Mouse (Mus musculus): ENCODE measurements at regions not wholly inside any gene's neighbourhood (a gene's known extent, or its start where the extent isn't known, plus 50 kb on each side); places are given as distances from the start of the nearest gene placed in this dataset.
"Not testable (repeated sequence)": the region's sequence is repeated elsewhere in the genome, so short reads cannot be mapped to it uniquely, and the experiment has no call there.

DNA sequence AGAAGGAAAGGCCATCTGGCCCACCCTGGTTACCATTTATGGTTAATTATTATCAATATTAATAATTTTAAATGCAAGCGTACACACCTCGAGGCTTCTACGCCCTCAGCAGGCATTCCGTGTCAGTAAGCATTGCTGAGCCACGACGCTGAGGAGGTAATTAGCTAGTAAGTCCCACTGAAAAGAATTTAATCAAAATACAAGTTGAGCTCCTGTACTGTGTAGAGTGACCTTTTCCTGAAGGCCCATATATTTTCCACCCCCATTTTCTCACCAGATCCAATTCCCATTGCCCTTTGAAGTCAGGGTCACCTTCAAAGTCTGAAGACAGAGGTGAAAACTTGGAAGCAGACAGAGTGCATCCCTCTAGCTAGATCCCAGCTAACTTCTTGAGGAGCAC lies 179.8 kb downstream of the Gxylt1 start:
- DNase-seq (ENCODE audit: inconsistent age in 2 of 2, low spot score in 1 of 2): peak in 1 of 2 experiments; percentile 29

DNA sequence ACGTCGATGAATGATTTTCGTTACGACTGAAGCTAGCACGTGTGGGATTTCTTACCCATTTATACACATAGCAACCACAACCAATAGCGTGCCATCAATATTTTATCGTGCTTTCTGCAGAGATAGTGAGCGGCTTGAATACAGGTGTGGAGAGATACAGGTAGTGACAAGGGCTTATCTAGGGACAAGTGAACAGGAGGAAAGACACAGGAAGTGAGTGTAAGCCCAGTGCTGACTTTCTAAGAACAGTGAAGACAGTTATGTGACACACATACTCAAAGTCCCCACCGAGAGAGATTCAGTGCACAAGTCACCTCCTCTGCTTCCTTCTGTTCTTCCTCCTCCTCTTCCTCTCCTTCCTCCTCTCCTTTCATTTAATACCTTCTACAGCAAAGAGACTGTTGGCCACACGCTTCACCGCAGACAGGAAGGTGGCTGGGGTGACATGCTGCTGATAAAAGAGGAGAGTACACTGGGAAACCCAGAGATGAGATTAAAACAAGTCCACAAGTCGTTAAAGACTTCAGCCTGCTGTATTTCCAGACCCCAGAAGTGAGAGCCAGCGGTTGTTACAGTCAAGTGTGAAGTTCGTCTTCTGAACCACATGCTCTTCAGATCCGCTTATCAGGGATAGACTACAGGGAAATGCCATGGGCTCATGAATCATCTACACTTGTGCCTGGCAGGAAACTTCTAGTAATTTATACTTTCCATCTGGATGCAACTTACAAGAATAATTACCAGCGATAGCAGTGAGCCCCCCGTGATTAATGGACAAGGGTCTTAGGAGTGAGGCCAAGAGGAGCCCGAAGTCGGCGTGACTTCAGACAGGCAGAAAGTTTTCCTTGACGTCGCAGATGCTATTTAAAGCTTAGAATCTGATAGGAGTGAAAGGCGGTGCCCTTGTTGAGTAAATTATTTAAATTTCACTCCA lies 180.5 kb downstream of the Gxylt1 start:
- DNase-seq (ENCODE audit: inconsistent age in 2 of 2, low spot score in 1 of 2): no peak

DNA sequence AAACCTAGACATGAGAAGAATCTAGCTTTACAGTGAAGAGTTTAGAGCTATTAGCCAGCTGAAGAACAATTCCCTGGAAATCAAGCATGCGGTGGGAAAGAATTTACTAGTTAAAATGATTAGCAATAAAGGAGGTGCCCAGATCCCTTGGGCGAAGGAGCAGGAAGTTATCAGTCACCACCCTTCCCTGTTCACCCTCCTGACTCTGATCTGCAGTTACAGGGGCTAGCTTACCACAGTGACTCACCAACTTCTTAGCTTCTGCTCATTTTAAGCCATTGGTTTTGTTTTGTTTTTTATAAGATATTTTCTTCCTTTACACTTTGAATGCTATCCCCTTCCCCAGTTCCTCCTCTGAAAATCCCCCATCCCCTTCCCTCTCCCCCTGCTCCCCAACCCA lies 183.6 kb downstream of the Gxylt1 start:
- DNase-seq (ENCODE audit: inconsistent age in 2 of 2, low spot score in 1 of 2): no peak

DNA sequence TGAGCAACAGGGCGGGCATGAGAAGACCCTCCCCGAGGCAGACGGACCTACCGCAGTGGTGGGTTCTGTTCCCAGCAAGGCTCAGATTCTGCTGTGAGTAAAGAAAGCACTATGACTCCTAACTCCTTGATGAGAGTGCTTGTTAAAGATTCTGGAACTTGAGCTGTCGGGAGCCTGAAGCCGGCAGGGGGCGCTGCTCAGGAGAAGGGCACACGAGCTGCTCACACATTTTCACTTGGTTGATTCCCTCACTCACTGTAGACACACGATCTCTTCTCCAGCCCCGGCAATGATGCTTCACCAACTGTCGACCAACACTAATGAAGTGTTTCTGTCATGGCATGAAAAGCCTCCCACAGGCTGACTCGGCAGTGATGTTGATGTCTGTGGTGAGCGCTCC lies 185.6 kb downstream of the Gxylt1 start:
- peak; percentile 61 to 88 for DNase-seq (ENCODE audit: inconsistent age in 2 of 2, low spot score in 1 of 2)

DNA sequence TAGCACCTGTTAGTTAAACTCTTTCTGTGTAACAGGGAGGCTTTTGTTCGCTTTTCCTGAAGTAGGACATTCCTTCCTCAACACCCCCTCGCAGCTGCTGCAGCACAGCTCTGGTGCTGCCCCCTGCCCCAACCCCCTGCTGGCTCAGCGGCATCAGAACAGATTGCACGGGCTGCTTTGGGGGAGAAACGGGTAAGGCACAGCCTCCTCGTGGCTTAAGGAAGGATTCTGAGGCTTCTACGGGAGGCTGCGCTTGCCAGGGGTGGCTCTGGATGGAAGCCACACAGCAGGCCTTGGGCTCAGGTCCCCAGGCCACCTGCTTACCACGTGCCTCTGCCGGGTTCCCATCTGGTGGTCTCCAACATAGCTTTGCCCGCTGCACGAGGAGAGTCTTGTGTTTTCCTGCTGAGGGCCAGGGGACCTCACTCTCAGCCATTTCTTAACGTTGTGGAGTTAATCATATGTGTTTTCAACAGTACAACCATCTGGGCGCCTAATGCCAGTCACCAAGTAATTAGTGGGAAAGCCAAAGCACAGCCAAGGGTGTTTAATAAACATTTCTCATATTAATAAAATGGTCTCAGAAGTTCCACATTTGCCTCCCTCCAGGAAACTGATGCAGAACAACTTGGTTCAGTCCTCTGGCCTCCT lies 189.9 kb downstream of the Gxylt1 start:
- DNase-seq (ENCODE audit: inconsistent age in 2 of 2, low spot score in 1 of 2): no peak

DNA sequence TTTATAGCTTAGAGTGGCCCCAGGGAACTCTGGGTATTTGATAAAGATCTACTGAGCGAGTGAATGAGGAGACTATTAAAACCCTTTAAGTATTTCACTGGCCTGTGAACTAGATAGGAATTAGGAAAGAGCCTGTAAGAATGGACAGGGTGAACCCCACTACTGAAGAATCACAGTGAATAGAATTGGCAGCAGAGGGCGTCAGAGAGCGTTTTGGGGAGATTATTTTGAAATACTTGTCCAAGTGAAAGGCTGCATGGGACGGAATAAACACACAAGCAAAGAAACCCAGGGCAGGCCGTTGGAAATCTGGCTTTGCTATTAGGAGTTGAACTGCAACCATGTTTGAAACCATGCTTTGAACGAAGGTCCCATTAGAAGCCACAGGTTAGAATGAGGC lies 200.9 kb downstream of the Gxylt1 start:
- peak in 1 of 2 experiments; percentile 57 for DNase-seq (ENCODE audit: inconsistent age in 2 of 2, low spot score in 1 of 2)

DNA sequence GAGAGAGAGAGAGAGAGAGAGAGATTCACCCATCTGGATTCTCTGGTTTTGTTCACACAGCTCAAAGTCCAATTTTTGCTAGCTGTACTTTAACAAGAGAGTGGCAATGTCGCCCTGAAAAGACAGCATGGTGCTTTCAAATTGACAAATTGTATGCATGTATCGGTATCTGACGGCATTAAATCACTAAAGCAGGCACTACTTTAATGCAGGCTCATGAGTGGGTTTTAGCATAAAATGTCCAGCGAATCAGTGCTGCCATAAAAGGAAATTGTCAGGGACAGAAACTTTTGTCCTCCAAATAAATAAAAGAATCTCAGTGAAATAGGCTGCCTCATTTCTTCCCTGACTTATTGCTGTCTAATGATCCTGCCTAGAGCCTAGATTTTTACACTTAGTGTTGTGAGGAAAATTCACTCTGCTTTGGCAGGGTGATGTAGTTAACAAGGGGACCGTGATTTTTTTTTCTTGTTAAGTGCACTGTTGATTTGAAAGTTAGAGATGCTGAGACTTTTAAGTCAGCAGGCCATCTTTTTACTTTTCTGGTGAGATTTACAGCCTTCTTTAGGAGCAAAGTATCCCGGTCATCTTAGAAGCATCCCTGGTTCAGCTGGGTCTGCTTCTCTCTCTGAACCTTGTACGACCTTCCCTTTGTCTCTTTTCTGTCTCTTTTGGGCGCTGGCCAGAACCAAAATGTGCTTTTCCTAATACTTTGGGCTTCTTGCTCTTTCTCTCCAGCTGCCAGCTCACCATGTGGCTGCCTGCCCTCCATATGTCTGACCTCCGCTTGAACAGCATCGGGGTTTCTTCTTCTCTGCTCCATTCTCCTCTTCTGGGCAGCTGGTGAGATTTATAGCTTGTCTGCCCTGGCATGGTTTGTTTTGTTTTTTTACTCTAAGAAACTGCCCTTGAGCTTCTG lies 212.5 kb downstream of the Gxylt1 start:
- DNase-seq (ENCODE audit: inconsistent age in 2 of 2, low spot score in 1 of 2): peak in 1 of 2 experiments; percentile 19

DNA sequence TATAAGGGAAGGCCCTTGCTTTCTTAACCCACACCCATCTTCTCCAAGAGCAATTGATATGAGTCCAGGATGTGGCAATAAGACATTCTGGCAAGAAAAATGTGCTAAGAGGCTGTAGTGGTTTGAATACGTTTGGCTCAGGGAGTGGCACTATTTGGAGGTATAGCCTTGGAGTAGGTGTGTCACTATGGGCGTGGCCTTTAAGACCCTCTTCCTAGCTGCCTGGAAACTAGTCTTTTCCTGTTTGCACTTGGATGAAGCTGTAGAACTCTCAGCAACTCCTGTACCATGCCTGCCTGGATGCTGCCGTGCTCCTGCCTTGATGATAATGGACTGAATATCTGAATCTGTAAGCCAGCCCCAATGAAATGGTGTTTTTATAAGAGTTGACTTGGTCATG lies 221.5 kb downstream of the Gxylt1 start:
- DNase-seq (ENCODE audit: inconsistent age in 2 of 2, low spot score in 1 of 2): no peak

DNA sequence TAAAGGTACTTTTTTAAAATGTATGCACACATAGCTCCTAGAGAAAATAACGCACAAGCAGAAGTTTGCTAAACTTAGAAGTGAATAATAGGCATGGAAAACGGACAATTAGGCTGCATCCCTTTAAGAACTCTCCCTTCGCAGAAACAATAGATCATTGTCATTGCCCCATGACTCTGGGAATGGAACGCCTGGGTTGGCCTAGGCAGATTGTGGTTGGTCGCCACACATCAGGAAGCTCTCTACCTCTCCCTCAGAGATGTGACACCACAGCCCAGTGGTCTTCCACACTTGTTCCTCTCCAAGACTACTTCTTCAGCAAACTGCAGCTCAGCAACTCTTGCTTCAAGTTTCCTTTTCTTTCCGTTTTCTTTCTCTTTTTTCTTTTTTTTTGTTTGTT lies 247.8 kb downstream of the Gxylt1 start:
- no peak for DNase-seq (ENCODE audit: inconsistent age in 2 of 2, low spot score in 1 of 2)

DNA sequence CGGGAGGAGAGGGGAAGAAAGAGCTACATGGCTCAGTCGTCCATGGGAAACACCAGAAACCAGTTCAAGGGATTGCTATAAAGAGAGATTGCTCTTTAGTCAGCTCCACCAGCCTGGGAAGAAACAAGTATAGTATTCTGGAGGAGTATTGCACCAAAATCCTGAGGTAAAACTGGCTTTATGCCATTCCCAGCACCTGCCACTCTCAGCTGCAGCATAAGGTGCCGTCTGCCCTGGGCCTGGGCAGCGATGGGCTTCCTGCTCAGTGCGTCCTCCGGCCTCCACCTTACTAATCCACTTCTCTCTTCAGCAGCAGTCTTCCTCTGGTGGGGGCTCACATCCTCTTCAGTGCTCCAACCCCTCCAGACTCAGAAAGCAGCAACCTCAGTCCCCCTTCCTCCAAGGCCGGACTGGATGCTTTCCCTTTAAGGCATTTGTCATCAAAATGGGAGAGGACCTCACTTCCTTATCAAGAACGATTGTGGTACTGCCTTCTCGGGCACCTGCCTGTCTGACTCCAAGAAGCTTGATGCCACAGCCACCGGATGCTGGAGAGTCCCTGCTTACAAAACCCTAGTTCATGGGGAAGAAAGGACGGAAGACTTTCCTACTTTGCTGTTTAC lies 248.4 kb downstream of the Gxylt1 start:
- DNase-seq (ENCODE audit: inconsistent age in 2 of 2, low spot score in 1 of 2): no peak

DNA sequence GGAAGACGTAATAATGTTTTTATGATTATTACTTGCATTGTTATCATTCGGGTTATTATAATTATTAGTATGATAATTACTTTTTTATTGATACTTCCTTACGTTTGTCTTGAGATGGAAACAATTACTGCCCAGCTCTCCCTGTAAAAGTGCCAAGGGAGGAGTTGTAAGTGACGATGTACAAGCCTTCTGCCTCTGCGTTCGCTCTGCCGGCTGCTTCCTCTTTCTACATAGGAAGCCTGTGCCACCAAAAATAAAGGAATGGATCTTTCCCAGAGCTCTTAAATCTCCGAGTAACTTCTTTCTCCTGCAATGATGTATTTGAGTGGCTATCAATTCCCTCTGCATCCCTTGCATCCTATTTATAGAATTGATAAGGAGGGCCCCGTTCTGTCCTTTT lies 249.2 kb downstream of the Gxylt1 start:
- no peak for DNase-seq (ENCODE audit: inconsistent age in 2 of 2, low spot score in 1 of 2)

DNA sequence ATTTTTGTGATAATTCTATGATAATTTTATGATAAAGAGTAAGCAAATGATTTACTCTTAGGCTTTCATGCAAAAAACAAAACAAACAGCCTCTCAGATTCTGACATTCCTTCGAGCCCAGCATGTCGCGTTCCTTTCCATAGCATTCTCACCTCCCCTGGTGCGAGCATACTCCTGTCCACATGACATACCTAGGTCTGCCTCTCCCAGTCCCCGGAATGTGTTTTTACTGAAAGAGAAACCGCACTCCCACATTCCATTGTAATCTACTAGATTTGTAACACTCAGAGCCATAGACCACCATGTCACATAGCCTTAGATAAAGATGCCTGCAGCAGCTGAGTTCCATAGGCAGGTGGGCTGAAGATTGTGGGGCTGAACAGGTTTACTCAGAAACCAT lies 250.8 kb downstream of the Gxylt1 start:
- DNase-seq (ENCODE audit: inconsistent age in 2 of 2, low spot score in 1 of 2): no peak

DNA sequence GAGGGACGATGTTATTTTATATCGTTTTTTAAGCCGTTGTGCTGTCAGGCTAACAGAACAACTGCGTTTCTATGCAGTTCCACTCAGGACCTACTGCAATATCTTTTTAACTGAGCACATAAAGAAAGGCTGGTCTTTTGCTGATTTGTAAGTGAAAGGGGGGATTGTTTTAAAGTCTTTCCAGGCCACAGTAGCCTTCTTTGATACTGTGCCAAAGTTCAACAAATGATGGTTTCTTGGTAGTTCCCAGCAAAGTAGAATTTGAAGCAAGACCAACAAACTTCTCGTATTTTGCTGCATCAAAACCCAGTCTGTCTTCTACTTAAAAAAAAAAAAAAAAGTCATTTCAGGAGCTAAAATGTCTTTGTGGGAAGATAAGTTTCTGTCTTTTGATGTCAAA lies 263.8 kb downstream of the Gxylt1 start:
- no peak for DNase-seq (ENCODE audit: inconsistent age in 2 of 2, low spot score in 1 of 2)

DNA sequence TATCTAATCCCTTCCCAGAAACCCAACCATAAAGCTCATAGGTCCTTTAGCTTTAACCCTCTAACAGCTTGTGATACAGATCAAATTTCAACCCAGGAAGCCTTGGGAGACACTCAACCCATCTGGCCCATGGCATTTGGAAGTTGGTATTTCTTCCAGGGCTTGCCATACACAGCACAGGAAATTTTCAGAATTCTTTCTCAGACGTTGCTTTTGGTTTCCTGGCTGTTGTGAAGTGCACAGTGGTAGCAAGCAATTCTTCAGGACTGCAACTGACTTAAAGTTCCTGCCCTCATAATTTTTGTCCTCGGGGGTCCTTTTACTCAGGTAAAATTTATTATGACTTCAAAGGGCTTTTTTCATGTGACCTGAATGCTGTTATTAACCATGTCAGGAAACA lies 264.4 kb downstream of the Gxylt1 start:
- DNase-seq (ENCODE audit: inconsistent age in 2 of 2, low spot score in 1 of 2): no peak

DNA sequence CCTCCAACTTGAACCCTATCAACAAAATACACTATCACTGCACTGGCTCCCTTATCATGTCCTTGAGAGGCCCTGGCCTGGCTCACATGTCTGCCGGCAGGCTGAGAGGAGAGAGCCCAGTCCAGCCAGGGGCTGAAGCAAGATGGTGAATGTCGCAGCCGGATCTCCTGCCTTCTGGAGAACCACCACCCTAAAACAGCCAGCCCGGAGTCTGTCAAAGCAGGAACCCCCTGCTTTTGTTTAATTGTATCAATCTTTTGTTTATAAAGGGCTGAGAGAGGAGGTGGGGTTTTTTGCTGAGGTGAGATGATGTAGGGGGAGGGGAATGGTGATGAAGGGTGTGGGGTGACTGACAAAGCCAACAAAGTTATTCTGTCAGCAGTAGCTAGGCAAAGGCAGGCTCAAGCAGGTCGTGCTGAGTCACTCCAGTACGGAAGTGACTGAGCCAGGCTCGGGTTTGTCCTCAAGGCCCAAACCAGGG lies 269.2 kb downstream of the Gxylt1 start:
- DNase-seq (ENCODE audit: inconsistent age in 2 of 2, low spot score in 1 of 2): peak; percentile 68 to 89

DNA sequence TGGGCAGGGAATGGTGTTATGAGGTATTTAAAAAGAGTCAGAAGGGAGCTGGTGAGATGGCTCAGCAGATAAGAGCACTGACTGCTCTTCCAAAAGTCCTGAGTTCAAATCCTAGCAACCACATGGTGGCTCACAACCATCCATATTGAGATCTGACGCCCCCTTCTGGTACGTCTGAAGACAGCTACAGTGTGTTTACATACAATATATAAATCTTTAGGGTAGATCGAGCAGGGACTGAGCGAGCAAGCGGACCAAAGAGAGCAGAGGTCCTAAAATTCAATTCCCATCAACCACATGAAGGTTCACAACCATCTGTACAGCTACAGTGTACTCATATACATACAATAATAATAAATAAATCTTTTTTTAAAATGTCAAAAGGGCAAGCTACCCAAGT lies 269.8 kb downstream of the Gxylt1 start:
- not testable (repeated sequence) for DNase-seq (ENCODE audit: inconsistent age in 2 of 2, low spot score in 1 of 2)

DNA sequence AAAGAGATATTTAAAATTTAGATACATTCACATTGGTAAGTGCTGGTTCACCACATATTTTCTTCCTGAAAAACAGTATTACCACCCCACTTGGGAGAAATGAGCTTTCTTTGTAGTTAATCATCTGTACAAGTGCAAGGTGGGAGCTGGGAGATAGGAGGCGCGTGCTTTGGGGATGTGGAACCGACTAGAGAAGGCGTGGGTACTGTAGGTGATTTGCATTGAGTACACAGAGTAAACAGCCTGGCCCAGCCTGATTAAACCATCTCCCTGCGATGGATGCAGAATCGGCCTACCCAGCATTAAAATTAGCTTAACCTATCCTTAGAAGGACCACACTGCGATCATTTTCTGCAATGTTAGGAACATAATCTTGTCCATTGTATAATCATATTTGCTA lies 270.4 kb downstream of the Gxylt1 start:
- no peak for DNase-seq (ENCODE audit: inconsistent age in 2 of 2, low spot score in 1 of 2)

DNA sequence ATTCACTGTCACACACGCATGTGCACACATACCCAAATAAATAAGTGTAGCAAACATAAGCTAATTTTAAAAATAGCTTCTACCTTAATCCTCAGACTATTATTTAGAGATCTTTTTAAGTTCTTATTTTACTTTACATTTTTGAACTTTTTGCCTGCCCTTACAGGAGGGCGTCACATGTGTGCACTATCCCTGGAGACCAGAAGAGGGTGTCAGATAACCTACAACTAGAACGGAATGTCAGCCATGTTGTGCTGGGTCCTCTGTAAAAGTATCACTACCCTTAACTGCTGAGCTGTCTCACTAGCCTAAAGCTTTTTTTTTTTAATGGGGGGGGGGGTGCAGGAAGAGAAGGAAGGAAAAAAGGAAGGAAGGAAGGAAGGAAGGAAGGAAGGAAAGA lies 271.7 kb downstream of the Gxylt1 start:
- DNase-seq (ENCODE audit: inconsistent age in 2 of 2, low spot score in 1 of 2): peak in 1 of 2 experiments; percentile 48

DNA sequence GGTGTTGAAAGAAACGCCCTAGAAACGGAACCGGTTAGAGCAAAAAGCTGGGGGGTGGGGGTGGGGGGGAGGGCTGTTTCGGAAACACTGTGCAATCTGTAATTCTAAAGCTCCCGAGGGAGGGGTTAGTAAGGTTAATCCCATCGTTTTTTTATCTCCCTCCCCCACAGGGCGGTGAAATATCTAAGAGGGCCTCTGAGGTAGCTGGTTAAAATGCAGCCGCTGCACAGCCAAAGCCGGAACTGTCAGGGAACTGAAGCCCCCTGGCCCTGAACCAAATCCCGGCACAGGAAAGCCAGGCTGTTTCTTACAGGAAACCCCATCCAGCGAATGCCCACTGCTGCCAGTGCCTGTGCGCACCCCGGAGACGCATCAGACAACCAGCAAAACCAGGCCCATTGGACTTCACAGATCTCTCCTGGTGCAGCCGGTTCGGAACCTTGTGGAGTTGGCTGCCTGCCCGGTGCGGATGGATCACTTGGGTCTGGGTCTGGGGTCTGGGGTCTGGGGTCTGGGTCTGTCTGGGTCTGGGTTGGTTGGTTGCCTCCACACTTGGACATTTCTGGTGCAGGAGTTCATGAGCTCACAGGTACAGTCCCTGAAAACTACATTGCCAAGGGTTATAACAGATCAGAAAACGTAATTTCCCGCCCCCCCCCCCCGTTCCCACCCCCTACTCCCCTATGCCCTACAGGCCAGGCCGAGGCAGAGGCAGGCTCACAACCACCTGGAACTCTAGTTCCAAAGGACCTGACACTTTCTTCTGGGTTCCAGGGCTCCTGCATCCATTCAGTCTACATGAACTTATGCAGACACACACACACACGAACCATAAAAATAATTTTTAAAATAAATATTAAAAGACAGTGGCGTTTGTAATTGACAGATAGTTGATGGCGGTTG lies 272.7 kb downstream of the Gxylt1 start:
- DNase-seq (ENCODE audit: inconsistent age in 2 of 2, low spot score in 1 of 2): peak; percentile 29 to 75

Data from adrenal gland, adult (tissue).